Mouse (Mus musculus): Measurements from ENCODE around the gene Entr1. TPM values are rescaled to one million over a fixed set of nuclear protein-coding genes. Genes with fewer than 3 reads are reported as not detected.
A peak's percentile ranks its signal among the peaks of the same experiment; 100 is the strongest.
"Not testable (repeated sequence)": the region's sequence is repeated elsewhere in the genome, so short reads cannot be mapped to it uniquely, and the experiment has no call there.

Gene Entr1
- polyA plus RNA-seq, 1 experiment, result 4.4 TPM

- no peak for TF ChIP-seq TAL1 (IDR thresholded peaks at IDR 0.05; ENCODE audit: low read length)
- no peak for TF ChIP-seq GATA1 (IDR thresholded peaks at IDR 0.05; ENCODE audit: low read length)
- H3K4me3 ChIP-seq (replicated peaks), result no peak overlapping the region
- no peaks in the 10 kb centered on the region for H3K9me3 ChIP-seq (ENCODE audit: control insufficient read depth, low read length)
- H3K27me3 ChIP-seq (ENCODE audit: control insufficient read depth), result no peaks in the 10 kb centered on the region
- H3K4me1 ChIP-seq (ENCODE audit: control insufficient read depth), result peaks cover 30% of the 10 kb centered on the region
- H3K36me3 ChIP-seq (ENCODE audit: control insufficient read depth), result peaks cover 86% of the 10 kb centered on the region
Measured at GRCm38 (mm10) chr2:26399647-26400046, 10.5 kb upstream of the Entr1 start.

DNA sequence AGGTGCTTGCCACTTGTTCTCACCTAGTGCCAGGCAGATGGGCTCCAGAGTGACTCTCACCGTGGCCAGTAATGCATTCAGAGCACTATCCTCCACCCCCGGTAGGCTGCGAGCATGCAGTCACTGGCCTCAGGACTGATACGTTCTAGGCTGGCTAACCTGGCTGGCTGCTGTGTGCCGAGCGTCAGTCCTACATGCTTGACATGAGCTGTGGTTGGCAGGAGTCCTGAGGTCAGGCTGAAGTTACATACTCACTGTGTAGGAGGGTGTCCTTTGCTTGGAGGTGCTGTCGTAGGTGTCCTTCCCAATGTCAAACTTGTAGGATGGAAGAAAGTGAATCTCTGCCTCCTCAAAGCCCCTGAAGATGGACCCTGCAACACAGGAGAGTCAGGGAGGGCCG, 9.9 kb upstream of the Entr1 start:
- TF ChIP-seq GATA1 (IDR thresholded peaks at IDR 0.05; ENCODE audit: low read length) (no peak), TAL1 (IDR thresholded peaks at IDR 0.05; ENCODE audit: low read length) (no peak)

GRCm38 (mm10) chr2:26391617-26392016, 2.5 kb upstream of the Entr1 start:
- TF ChIP-seq GATA1 (IDR thresholded peaks at IDR 0.05; ENCODE audit: low read length) (no peak), TAL1 (IDR thresholded peaks at IDR 0.05; ENCODE audit: low read length) (no peak)
- Histone ChIP-seq H3K9me3 (ENCODE audit: control insufficient read depth, low read length) (no peaks in the 10 kb centered on the region), H3K4me3 (replicated peaks) (no peak overlapping the region), H3K36me3 (ENCODE audit: control insufficient read depth) (peaks cover 78% of the 10 kb centered on the region), H3K27me3 (ENCODE audit: control insufficient read depth) (no peaks in the 10 kb centered on the region), H3K4me1 (ENCODE audit: control insufficient read depth) (peaks cover 36% of the 10 kb centered on the region)

More for the DNA sequence above, 9.9 kb upstream of the Entr1 start:
- peaks cover 28% of the 10 kb centered on the region for H3K4me1 ChIP-seq (ENCODE audit: control insufficient read depth)
- no peak overlapping the region for H3K4me3 ChIP-seq (replicated peaks)
- no peaks in the 10 kb centered on the region for H3K9me3 ChIP-seq (ENCODE audit: control insufficient read depth, low read length)
- peaks cover 91% of the 10 kb centered on the region for H3K36me3 ChIP-seq (ENCODE audit: control insufficient read depth)
- no peaks in the 10 kb centered on the region for H3K27me3 ChIP-seq (ENCODE audit: control insufficient read depth)

GRCm38 (mm10) chr2:26390954-26391353, 1.8 kb upstream of the Entr1 start:
- Histone ChIP-seq H3K36me3 (ENCODE audit: control insufficient read depth) (peaks cover 78% of the 10 kb centered on the region), H3K4me1 (ENCODE audit: control insufficient read depth) (peaks cover 38% of the 10 kb centered on the region), H3K27me3 (ENCODE audit: control insufficient read depth) (no peaks in the 10 kb centered on the region), H3K4me3 (replicated peaks) (peak overlapping the region; percentile 28), H3K9me3 (ENCODE audit: control insufficient read depth, low read length) (no peaks in the 10 kb centered on the region)
- TF ChIP-seq GATA1 (IDR thresholded peaks at IDR 0.05; ENCODE audit: low read length) (no peak), TAL1 (IDR thresholded peaks at IDR 0.05; ENCODE audit: low read length) (no peak)

GRCm38 (mm10) chr2:26388682-26389153, 398 bp downstream of the Entr1 start:
- Histone ChIP-seq H3K36me3 (ENCODE audit: control insufficient read depth) (peaks cover 78% of the 10 kb centered on the region), H3K27me3 (ENCODE audit: control insufficient read depth) (no peaks in the 10 kb centered on the region), H3K4me1 (ENCODE audit: control insufficient read depth) (peaks cover 38% of the 10 kb centered on the region), H3K4me3 (replicated peaks) (peak overlapping the region; percentile 73), H3K9me3 (ENCODE audit: control insufficient read depth, low read length) (no peaks in the 10 kb centered on the region)
- TF ChIP-seq GATA1 (IDR thresholded peaks at IDR 0.05; ENCODE audit: low read length) (no peak), TAL1 (IDR thresholded peaks at IDR 0.05; ENCODE audit: low read length) (no peak)

DNA sequence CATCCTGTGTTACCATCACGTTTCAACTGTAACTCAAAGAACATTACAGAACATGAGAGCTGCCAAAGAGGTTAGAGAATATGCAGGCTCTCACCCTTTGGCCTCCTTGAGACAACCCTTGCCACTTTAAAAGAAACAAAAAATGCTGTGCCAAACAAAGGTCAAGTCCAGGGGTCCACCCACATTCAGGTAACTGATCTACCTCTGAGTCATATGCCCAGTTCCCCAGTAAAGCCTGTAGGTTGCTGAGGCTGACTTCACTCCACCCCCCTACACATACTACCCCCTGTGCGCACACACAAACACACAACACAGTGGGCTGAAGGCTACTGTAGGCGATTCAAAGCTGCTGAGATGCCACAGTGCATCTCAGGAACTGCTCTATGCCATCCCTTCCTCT, 1.4 kb downstream of the Entr1 start:
- TF ChIP-seq GATA1 (IDR thresholded peaks at IDR 0.05; ENCODE audit: low read length), result no peak
- TF ChIP-seq TAL1 (IDR thresholded peaks at IDR 0.05; ENCODE audit: low read length), result no peak
- Histone ChIP-seq H3K9me3 (ENCODE audit: control insufficient read depth, low read length) (no peaks in the 10 kb centered on the region), H3K27me3 (ENCODE audit: control insufficient read depth) (no peaks in the 10 kb centered on the region), H3K4me3 (replicated peaks) (peak overlapping the region; percentile 73), H3K4me1 (ENCODE audit: control insufficient read depth) (peaks cover 38% of the 10 kb centered on the region), H3K36me3 (ENCODE audit: control insufficient read depth) (peaks cover 78% of the 10 kb centered on the region)

DNA sequence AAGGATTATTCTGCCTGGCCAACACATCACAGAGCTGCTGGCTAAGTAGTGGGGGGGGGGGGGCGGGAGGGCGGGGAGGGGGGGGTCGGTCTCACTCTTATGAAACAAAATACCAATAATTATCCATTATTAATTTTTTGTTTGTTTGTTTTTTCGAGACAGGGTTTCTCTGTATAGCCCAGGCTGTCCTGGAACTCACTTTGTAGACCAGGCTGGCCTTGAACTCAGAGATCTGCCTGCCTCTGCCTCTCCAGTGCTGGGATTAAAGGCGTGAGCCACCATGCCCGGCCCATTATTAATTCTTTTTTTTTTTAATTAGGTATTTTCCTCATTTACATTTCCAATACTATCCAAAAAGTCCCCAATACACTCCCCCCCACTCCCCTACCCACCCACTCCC, 8.2 kb downstream of the Entr1 start:
- not testable (repeated sequence) for H3K27me3 ChIP-seq (ENCODE audit: control insufficient read depth); H3K9me3 ChIP-seq (ENCODE audit: control insufficient read depth, low read length)
- H3K36me3 ChIP-seq (ENCODE audit: control insufficient read depth), result peaks cover 72% of the 10 kb centered on the region
- peak overlapping the region; percentile 77 for H3K4me3 ChIP-seq (replicated peaks)
- peaks cover 20% of the 10 kb centered on the region for H3K4me1 ChIP-seq (ENCODE audit: control insufficient read depth)

DNA sequence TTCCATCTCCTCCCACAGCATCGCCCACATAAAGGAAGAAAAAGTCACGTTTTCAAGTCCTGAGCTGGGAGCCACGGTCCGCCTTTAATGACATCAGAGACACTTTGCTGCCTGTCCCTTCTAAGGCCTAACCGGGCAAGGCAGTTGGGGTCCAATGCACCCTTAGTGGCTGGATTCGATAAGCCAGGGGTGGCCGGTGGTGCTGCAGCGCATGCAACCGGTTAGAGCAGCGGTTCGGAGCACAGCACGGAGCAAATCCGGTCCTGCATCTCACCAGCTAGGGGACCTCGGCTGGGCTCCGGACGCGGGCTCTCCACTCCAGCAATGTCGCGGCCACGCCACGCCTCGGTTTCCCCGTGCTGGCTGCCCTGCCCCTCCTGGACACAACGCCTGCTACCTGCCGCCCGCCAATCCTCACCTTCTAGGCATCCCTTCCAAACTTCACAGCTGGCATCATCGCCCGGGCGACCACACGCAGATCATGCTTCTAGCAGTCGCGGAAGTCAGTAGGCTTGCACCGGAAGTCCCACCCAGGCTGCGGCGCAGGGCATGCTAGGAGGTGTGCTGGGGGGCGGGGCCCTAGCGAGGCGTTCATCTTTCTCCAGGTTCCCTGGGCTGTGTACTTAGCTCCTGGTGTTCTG, 8.9 kb downstream of the Entr1 start, which contains the start of gene Snapc4:
Snapc4 (minus strand) TSS at position 523 of the 641 bp plus-strand sequence.
- Histone ChIP-seq H3K4me1 (ENCODE audit: control insufficient read depth) (peaks cover 20% of the 10 kb centered on the region), H3K9me3 (ENCODE audit: control insufficient read depth, low read length) (no peaks in the 10 kb centered on the region), H3K4me3 (replicated peaks) (peak within 1 kb of the TSS; percentile 77), H3K27me3 (ENCODE audit: control insufficient read depth) (no peaks in the 10 kb centered on the region), H3K36me3 (ENCODE audit: control insufficient read depth) (peaks cover 72% of the 10 kb centered on the region)
- TF ChIP-seq TAL1 (IDR thresholded peaks at IDR 0.05; ENCODE audit: low read length), result no peak
- TF ChIP-seq GATA1 (IDR thresholded peaks at IDR 0.05; ENCODE audit: low read length), result no peak

- TF ChIP-seq GATA1 (IDR thresholded peaks at IDR 0.05; ENCODE audit: low read length) (no peak), TAL1 (IDR thresholded peaks at IDR 0.05; ENCODE audit: low read length) (no peak)
- Histone ChIP-seq H3K27me3 (ENCODE audit: control insufficient read depth) (no peaks in the 10 kb centered on the region), H3K4me3 (replicated peaks) (no peak overlapping the region), H3K4me1 (ENCODE audit: control insufficient read depth) (no peaks in the 10 kb centered on the region), H3K36me3 (ENCODE audit: control insufficient read depth) (peaks cover 99% of the 10 kb centered on the region), H3K9me3 (ENCODE audit: control insufficient read depth, low read length) (no peaks in the 10 kb centered on the region)
Measured at GRCm38 (mm10) chr2:26372396-26372795, 16.7 kb downstream of the Entr1 start.

- Histone ChIP-seq H3K36me3 (ENCODE audit: control insufficient read depth) (peaks cover 99% of the 10 kb centered on the region), H3K9me3 (ENCODE audit: control insufficient read depth, low read length) (no peaks in the 10 kb centered on the region), H3K4me3 (replicated peaks) (no peak overlapping the region), H3K4me1 (ENCODE audit: control insufficient read depth) (no peaks in the 10 kb centered on the region), H3K27me3 (ENCODE audit: control insufficient read depth) (no peaks in the 10 kb centered on the region)
- TF ChIP-seq TAL1 (IDR thresholded peaks at IDR 0.05; ENCODE audit: low read length) (no peak), GATA1 (IDR thresholded peaks at IDR 0.05; ENCODE audit: low read length) (no peak)
Measured at GRCm38 (mm10) chr2:26368572-26368971, 20.5 kb downstream of the Entr1 start.

Data from erythroblast, embryonic 14.5 days (primary cell).